ENCODE assay signal across 1 mouse cellular context in genomic region chr17:35209785-35210535, GRCm38 (mm10).
TF ChIP-seq lines count a peak whose summit lies in the region.

No protein-coding gene starts in this region.

TF ChIP-seq in CH12.LX, 34 proteins besides CTCF, POLR2A, EP300 and RAD21 (continued from another document):
- peak; percentile 93 for TF ChIP-seq CHD2 (IDR thresholded peaks at IDR 0.05; ENCODE audit: low read length)
- TF ChIP-seq USF2 (conservative IDR thresholded peaks at IDR 0.05; ENCODE audit: low read depth, low read length): no peak
- peak; percentile 62 for TF ChIP-seq JUN (IDR thresholded peaks at IDR 0.05; ENCODE audit: insufficient read depth, low read depth, low read length)
- 0 out of 2 replicates have a peak, but pooled peaks have one; percentile 64 for TF ChIP-seq KAT2A (IDR thresholded peaks at IDR 0.05; ENCODE audit: insufficient replicate concordance, low read length)
- TF ChIP-seq SMC3 (IDR thresholded peaks at IDR 0.05; ENCODE audit: low read depth, low read length): peak; percentile 43
- TF ChIP-seq MYC (IDR thresholded peaks at IDR 0.05; ENCODE audit: low read depth, low read length): peak; percentile 91
- no peak for TF ChIP-seq ELF1 (IDR thresholded peaks at IDR 0.05; ENCODE audit: low read depth, low read length)
- 0 out of 2 replicates have a peak, but pooled peaks have one; percentile 14 for TF ChIP-seq E2F4 (IDR thresholded peaks at IDR 0.05; ENCODE audit: insufficient replicate concordance, low read depth, low read length)
- TF ChIP-seq ETS1 (conservative IDR thresholded peaks at IDR 0.05; ENCODE audit: low read depth, low read length): peak; percentile 99
- peak; percentile 95 for TF ChIP-seq TCF12 (IDR thresholded peaks at IDR 0.05; ENCODE audit: low read depth, low read length)
- TF ChIP-seq TBP (conservative IDR thresholded peaks at IDR 0.05; ENCODE audit: low read depth, low read length): peak; percentile 83
- peak; percentile 82 for TF ChIP-seq MAFK (IDR thresholded peaks at IDR 0.05; ENCODE audit: insufficient replicate concordance, low read length)
- peak; percentile 52; the same call in 1 of the 2 replicates for TF ChIP-seq ZMIZ1 (IDR thresholded peaks at IDR 0.05; ENCODE audit: low read depth, low read length)
- TF ChIP-seq PAX5 (IDR thresholded peaks at IDR 0.05; ENCODE audit: low read length): no peak
- peak; percentile 99 for TF ChIP-seq BHLHE40 (IDR thresholded peaks at IDR 0.05; ENCODE audit: low read depth, low read length)
- TF ChIP-seq POLR2AphosphoS2 (IDR thresholded peaks at IDR 0.05; ENCODE audit: low read depth, low read length): peak; percentile 43; the same call in 1 of the 2 replicates
- TF ChIP-seq MXI1 (IDR thresholded peaks at IDR 0.05; ENCODE audit: low read depth, low read length): peak; percentile 85
- TF ChIP-seq MAX (IDR thresholded peaks at IDR 0.05; ENCODE audit: low read length): peak; percentile 89
- TF ChIP-seq ZNF384 (IDR thresholded peaks at IDR 0.05; ENCODE audit: low read depth, low read length): peak; percentile 51
